Mouse (Mus musculus): ENCODE data around the gene Copg2. TPM values are rescaled to one million over a fixed set of nuclear protein-coding genes. Genes with fewer than 3 reads are reported as not detected.
"Not testable (repeated sequence)": the region's sequence is repeated elsewhere in the genome, so short reads cannot be mapped to it uniquely, and the experiment has no call there.

Copg2 gene
- polyA plus RNA-seq, 1 experiment from 2014 or later: 25.2 TPM

GRCm38 (mm10) chr6:30865031-30865678 lies 31.4 kb downstream of the Copg2 start:
- H3K9ac ChIP-seq (ENCODE audit: low read depth, low read length): no peak overlapping the region
- WGBS: 91% methylated on average over 3 of the region's 3 CpGs
- ATAC-seq: no peak

GRCm38 (mm10) chr6:30855956-30856355 lies 40.6 kb downstream of the Copg2 start:
- Histone ChIP-seq H3K9ac (ENCODE audit: low read depth, low read length) (no peak overlapping the region), H3K27me3 (replicated peaks; ENCODE audit: control insufficient read depth, insufficient read depth, low read length) (no peaks in the 10 kb centered on the region), H3K9me3 (ENCODE audit: control insufficient read depth, low read length) (no peaks in the 10 kb centered on the region), H3K36me3 (ENCODE audit: control insufficient read depth, insufficient read depth, low read length) (peaks cover 4% of the 10 kb centered on the region; the same call in 1 of the 2 replicates), H3K4me2 (ENCODE audit: low read length) (no peak overlapping the region), H3K4me1 (ENCODE audit: control insufficient read depth, insufficient read depth, low read depth, low read length) (no peaks in the 10 kb centered on the region), H3K27ac (ENCODE audit: low read depth, low read length) (no peak overlapping the region), H3K4me3 (ENCODE audit: low read length) (no peak overlapping the region)
- WGBS: 97% methylated on average over 7 of the region's 7 CpGs
- ATAC-seq: no peak

More at GRCm38 (mm10) chr6:30865031-30865678, 31.4 kb downstream of the Copg2 start:
- Histone ChIP-seq H3K4me3 (ENCODE audit: low read length) (no peak overlapping the region), H3K4me1 (ENCODE audit: control insufficient read depth, insufficient read depth, low read depth, low read length) (no peaks in the 10 kb centered on the region), H3K9me3 (ENCODE audit: control insufficient read depth, low read length) (no peaks in the 10 kb centered on the region), H3K27me3 (replicated peaks; ENCODE audit: control insufficient read depth, insufficient read depth, low read length) (no peaks in the 10 kb centered on the region), H3K27ac (ENCODE audit: low read depth, low read length) (no peak overlapping the region), H3K4me2 (ENCODE audit: low read length) (no peak overlapping the region), H3K36me3 (ENCODE audit: control insufficient read depth, insufficient read depth, low read length) (no peaks in the 10 kb centered on the region)

- H3K4me2 ChIP-seq (ENCODE audit: low read length): no peak overlapping the region
- H3K4me1 ChIP-seq (ENCODE audit: control insufficient read depth, insufficient read depth, low read depth, low read length): no peaks in the 10 kb centered on the region
- no peak overlapping the region for H3K27ac ChIP-seq (ENCODE audit: low read depth, low read length)
- ATAC-seq: no peak
- H3K9ac ChIP-seq (ENCODE audit: low read depth, low read length): no peak overlapping the region
- no peak overlapping the region for H3K4me3 ChIP-seq (ENCODE audit: low read length)
- no peaks in the 10 kb centered on the region for H3K27me3 ChIP-seq (replicated peaks; ENCODE audit: control insufficient read depth, insufficient read depth, low read length)
- WGBS: 89% methylated on average over 2 of the region's 2 CpGs
- H3K36me3 ChIP-seq (ENCODE audit: control insufficient read depth, insufficient read depth, low read length): peaks cover 4% of the 10 kb centered on the region; the same call in 1 of the 2 replicates
- no peaks in the 10 kb centered on the region for H3K9me3 ChIP-seq (ENCODE audit: control insufficient read depth, low read length)
These were observed 41.4 kb downstream of the Copg2 start for GRCm38 (mm10) chr6:30855205-30855604.

GRCm38 (mm10) chr6:30849818-30850217 lies 46.8 kb downstream of the Copg2 start:
- no peaks in the 10 kb centered on the region for H3K36me3 ChIP-seq (ENCODE audit: control insufficient read depth, insufficient read depth, low read length)
- no peaks in the 10 kb centered on the region for H3K4me1 ChIP-seq (ENCODE audit: control insufficient read depth, insufficient read depth, low read depth, low read length)
- H3K4me2 ChIP-seq (ENCODE audit: low read length): no peak overlapping the region
- WGBS: 50% methylated on average over 2 of the region's 2 CpGs
- no peak overlapping the region for H3K9ac ChIP-seq (ENCODE audit: low read depth, low read length)
- H3K4me3 ChIP-seq (ENCODE audit: low read length): no peak overlapping the region
- no peak for ATAC-seq
- H3K27me3 ChIP-seq (replicated peaks; ENCODE audit: control insufficient read depth, insufficient read depth, low read length): no peaks in the 10 kb centered on the region
- H3K9me3 ChIP-seq (ENCODE audit: control insufficient read depth, low read length): no peaks in the 10 kb centered on the region
- H3K27ac ChIP-seq (ENCODE audit: low read depth, low read length): no peak overlapping the region

- Histone ChIP-seq H3K9ac (ENCODE audit: low read depth, low read length) (no peak overlapping the region), H3K9me3 (ENCODE audit: control insufficient read depth, low read length) (no peaks in the 10 kb centered on the region), H3K4me1 (ENCODE audit: control insufficient read depth, insufficient read depth, low read depth, low read length) (no peaks in the 10 kb centered on the region), H3K4me2 (ENCODE audit: low read length) (no peak overlapping the region), H3K4me3 (ENCODE audit: low read length) (no peak overlapping the region), H3K27me3 (replicated peaks; ENCODE audit: control insufficient read depth, insufficient read depth, low read length) (no peaks in the 10 kb centered on the region), H3K36me3 (ENCODE audit: control insufficient read depth, insufficient read depth, low read length) (no peaks in the 10 kb centered on the region), H3K27ac (ENCODE audit: low read depth, low read length) (no peak overlapping the region)
- WGBS: 33% methylated on average over 2 of the region's 2 CpGs
- ATAC-seq: no peak
These were observed 64.4 kb downstream of the Copg2 start for GRCm38 (mm10) chr6:30832241-30832640.

- no peaks in the 10 kb centered on the region for H3K4me1 ChIP-seq (ENCODE audit: control insufficient read depth, insufficient read depth, low read depth, low read length)
- no peak overlapping the region for H3K4me2 ChIP-seq (ENCODE audit: low read length)
- no peak overlapping the region for H3K27ac ChIP-seq (ENCODE audit: low read depth, low read length)
- H3K9me3 ChIP-seq (ENCODE audit: control insufficient read depth, low read length): no peaks in the 10 kb centered on the region
- no peaks in the 10 kb centered on the region for H3K36me3 ChIP-seq (ENCODE audit: control insufficient read depth, insufficient read depth, low read length)
- no peaks in the 10 kb centered on the region for H3K27me3 ChIP-seq (replicated peaks; ENCODE audit: control insufficient read depth, insufficient read depth, low read length)
- no peak overlapping the region for H3K4me3 ChIP-seq (ENCODE audit: low read length)
- ATAC-seq: no peak
- no peak overlapping the region for H3K9ac ChIP-seq (ENCODE audit: low read depth, low read length)
These were observed 83.0 kb downstream of the Copg2 start for GRCm38 (mm10) chr6:30813626-30814025.

GRCm38 (mm10) chr6:30805053-30805752 lies 91.4 kb downstream of the Copg2 start:
- Histone ChIP-seq H3K27me3 (replicated peaks; ENCODE audit: control insufficient read depth, insufficient read depth, low read length) (no peaks in the 10 kb centered on the region), H3K9me3 (ENCODE audit: control insufficient read depth, low read length) (no peaks in the 10 kb centered on the region), H3K27ac (ENCODE audit: low read depth, low read length) (no peak overlapping the region), H3K4me2 (ENCODE audit: low read length) (no peak overlapping the region), H3K4me1 (ENCODE audit: control insufficient read depth, insufficient read depth, low read depth, low read length) (no peaks in the 10 kb centered on the region), H3K36me3 (ENCODE audit: control insufficient read depth, insufficient read depth, low read length) (peaks cover 10% of the 10 kb centered on the region), H3K9ac (ENCODE audit: low read depth, low read length) (no peak overlapping the region), H3K4me3 (ENCODE audit: low read length) (no peak overlapping the region)
- peak; percentile 35; the same call in 1 of the 2 replicates for ATAC-seq
- 95% methylated on average over 5 of the region's 5 CpGs for WGBS

- ATAC-seq: peak; percentile 92
- H3K27ac ChIP-seq (ENCODE audit: low read depth, low read length); H3K4me3 ChIP-seq (ENCODE audit: low read length); H3K4me1 ChIP-seq (ENCODE audit: control insufficient read depth, insufficient read depth, low read depth, low read length); H3K9ac ChIP-seq (ENCODE audit: low read depth, low read length); H3K9me3 ChIP-seq (ENCODE audit: control insufficient read depth, low read length); H3K4me2 ChIP-seq (ENCODE audit: low read length); H3K27me3 ChIP-seq (replicated peaks; ENCODE audit: control insufficient read depth, insufficient read depth, low read length): not testable (repeated sequence)
- peaks cover 10% of the 10 kb centered on the region for H3K36me3 ChIP-seq (ENCODE audit: control insufficient read depth, insufficient read depth, low read length)
- 84% methylated on average over 6 of the region's 6 CpGs for WGBS
These were observed 92.1 kb downstream of the Copg2 start for GRCm38 (mm10) chr6:30804389-30805052.

GRCm38 (mm10) chr6:30802915-30803314 lies 93.7 kb downstream of the Copg2 start:
- not testable (repeated sequence) for H3K4me2 ChIP-seq (ENCODE audit: low read length); H3K9ac ChIP-seq (ENCODE audit: low read depth, low read length); H3K27me3 ChIP-seq (replicated peaks; ENCODE audit: control insufficient read depth, insufficient read depth, low read length); H3K4me1 ChIP-seq (ENCODE audit: control insufficient read depth, insufficient read depth, low read depth, low read length); H3K27ac ChIP-seq (ENCODE audit: low read depth, low read length); H3K9me3 ChIP-seq (ENCODE audit: control insufficient read depth, low read length); H3K4me3 ChIP-seq (ENCODE audit: low read length)
- peaks cover 10% of the 10 kb centered on the region for H3K36me3 ChIP-seq (ENCODE audit: control insufficient read depth, insufficient read depth, low read length)
- ATAC-seq: peak; percentile 65
- WGBS: 98% methylated on average over 7 of the region's 7 CpGs
